Mouse (Mus musculus) lung, adult 2 months (tissue): ENCODE results near the gene Ptprk. TPM values are rescaled to one million over a fixed set of nuclear protein-coding genes. Genes with fewer than 3 reads are reported as not detected.
A peak's percentile ranks its signal among the peaks of the same experiment; 100 is the strongest.

Experiments used
- DNase-seq: peaks from one replicate; pipeline ENCODE4 v3.0.0; 2022
- H3K4me1 ChIP-seq: fragments of 200-500 bp; 2 replicates; pipeline ENCODE4 v1.6.1; 2011; ENCODE audit warnings: low read length; ENCODE audit not compliant: control insufficient read depth, insufficient read depth
- H3K4me3 ChIP-seq: fragments of 200-500 bp; replicated peaks from 2 replicates; pipeline ENCODE3; 2011; ENCODE audit warnings: low read depth, mild to moderate bottlenecking, control low read depth, low read length; ENCODE audit errors: extremely low read depth
- CTCF ChIP-seq: fragments of 200-500 bp; IDR thresholded peaks from 2 replicates; pipeline ENCODE4 v1.5.1; 2011; ENCODE audit warnings: mild to moderate bottlenecking, low read length, control low read depth; ENCODE audit not compliant: insufficient read depth
- POLR2A ChIP-seq: fragments of 200-500 bp; IDR thresholded peaks from 2 replicates; pipeline ENCODE4 v1.6.1; 2011; ENCODE audit warnings: low read depth, mild to moderate bottlenecking, control low read depth, low read length, borderline replicate concordance; ENCODE audit errors: extremely low read depth
- WGBS: fragments of 180-500 bp; shearing (Covaris S2); methylation state at CpG from one replicate; pipeline ENCODE4 v1.1.7; 2018; 5-methylcytosine and 5-hydroxymethylcytosine counted together
- polyA plus RNA-seq: library from polyadenylated mRNA; depleted of rRNA; stranded (reverse); fragments of >200 nt; gene quantifications from 2 replicates; pipeline ENCODE4 v1.2.3, GENCODE M21; 2012

Gene Ptprk
- polyA plus RNA-seq, 1 experiment: 42.4 TPM

DNA sequence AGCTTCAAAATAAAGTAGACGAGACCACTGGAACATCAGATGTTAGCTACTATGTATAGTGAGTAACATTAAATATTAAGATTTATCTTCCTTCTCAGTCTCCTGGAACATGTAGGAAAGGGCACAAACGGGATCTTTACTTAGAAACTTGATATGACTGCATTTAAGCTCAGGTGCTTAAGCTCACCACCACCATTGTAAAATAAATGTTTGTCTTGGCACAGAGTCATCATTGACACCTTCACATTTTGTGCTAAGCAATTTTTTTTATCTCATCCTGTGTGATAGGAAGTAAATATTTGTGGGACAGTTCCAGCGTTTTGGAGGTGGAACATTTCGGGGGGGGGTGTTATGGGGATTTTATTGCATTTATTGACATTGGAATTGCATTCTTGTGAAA is 375.2 kb downstream of the Ptprk start:
- Histone ChIP-seq H3K4me3 (no peak overlapping the region), H3K4me1 (peaks cover 8% of the 10 kb centered on the region)
- TF ChIP-seq POLR2A (no peak), CTCF (no peak)
- WGBS: 17% methylated on average over 4 of the region's 4 CpGs
- DNase-seq: no peak

DNA sequence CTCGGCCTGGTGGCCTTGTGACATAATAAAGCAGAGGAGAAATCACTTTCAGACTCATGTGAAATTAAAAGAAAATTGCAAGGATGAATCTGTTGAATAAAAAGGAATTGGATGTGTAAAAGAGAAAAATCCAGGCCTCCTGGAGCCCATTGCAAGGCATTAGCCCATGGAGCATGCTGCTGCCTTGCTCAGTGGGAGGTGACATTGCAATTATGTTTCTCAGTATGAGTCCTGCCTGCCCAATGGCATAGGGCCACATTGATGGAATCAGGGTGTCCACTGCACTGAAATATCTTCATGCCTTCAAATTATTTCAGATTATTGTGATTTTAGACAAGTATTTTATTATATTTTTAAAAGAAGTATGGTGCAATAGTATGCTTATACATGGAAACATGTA is 376.0 kb downstream of the Ptprk start:
- TF ChIP-seq CTCF (no peak), POLR2A (no peak)
- WGBS: 85% methylated on average over 1 of the region's 1 CpGs

DNA sequence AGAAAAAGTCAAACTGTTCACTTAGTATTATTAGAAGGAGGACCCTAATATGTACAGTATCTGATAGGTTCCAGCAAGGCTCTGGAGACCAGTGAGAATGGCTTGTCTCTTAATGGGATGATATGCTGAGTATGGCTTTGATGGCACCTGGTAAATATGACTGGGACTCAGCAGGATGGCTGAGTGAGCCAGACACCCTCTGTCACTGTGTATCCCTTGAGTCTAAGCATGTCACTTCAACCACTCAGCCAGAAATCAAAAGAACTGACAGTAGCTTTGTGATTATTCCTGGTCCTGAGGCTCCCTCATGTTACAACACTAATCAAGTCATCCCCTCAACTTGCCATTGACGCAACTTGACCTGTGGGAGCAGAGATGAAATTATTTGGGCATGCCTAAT is 383.4 kb downstream of the Ptprk start:
- H3K4me3 ChIP-seq: no peak overlapping the region
- no peak for TF ChIP-seq CTCF
- no peak for TF ChIP-seq POLR2A
- 87% methylated on average over 1 of the region's 1 CpGs for WGBS
- H3K4me1 ChIP-seq: no peaks in the 10 kb centered on the region
- DNase-seq: no peak

More for the DNA sequence above, 376.0 kb downstream of the Ptprk start:
- peaks cover 8% of the 10 kb centered on the region for H3K4me1 ChIP-seq
- no peak for DNase-seq
- no peak overlapping the region for H3K4me3 ChIP-seq

DNA sequence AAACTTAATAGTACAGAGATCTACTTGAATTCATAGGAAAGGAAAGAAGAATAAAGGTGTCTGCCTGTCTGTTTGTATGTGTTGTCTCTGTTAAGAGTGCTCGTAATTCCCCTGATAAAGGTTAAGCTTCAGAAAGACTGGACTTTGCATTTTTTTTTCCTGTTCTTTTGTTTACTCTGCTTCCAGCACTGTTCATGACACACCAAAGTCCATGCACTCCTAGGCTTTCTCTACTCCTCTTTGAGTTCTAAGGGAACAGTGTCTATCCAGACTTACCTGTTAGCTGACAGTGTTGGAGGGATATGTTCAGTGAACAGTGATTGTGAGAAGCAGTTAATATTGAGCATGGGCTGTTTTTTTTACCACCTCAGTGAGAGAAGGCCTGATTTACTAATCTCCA is 385.3 kb downstream of the Ptprk start:
- TF ChIP-seq POLR2A: no peak
- TF ChIP-seq CTCF: no peak
- H3K4me3 ChIP-seq: no peak overlapping the region
- 77% methylated on average over 1 of the region's 1 CpGs for WGBS
- DNase-seq: no peak
- no peaks in the 10 kb centered on the region; the same call in 1 of the 2 replicates for H3K4me1 ChIP-seq

DNA sequence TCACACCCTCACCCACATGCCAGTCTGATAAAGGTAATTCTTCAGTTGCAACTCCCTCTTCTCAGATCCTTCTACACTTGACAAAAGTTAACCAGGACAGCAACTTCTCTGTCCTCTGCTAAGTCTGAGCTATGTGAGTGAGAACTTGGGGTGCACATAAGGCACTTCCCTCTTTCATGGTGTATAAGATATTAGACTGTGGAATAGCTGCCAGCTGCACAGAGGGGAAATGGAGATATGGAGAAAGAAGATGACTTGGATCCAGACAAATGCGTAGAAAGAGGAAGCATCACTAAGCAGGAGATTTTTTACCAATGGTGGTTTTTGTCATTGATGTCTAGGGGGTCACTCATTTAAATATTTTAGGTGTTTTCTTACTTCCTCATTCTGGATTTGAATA is 389.1 kb downstream of the Ptprk start:
- TF ChIP-seq POLR2A (no peak), CTCF (no peak)
- WGBS: 78% methylated on average over 1 of the region's 1 CpGs
- H3K4me1 ChIP-seq: no peaks in the 10 kb centered on the region; the same call in 1 of the 2 replicates
- DNase-seq: no peak
- H3K4me3 ChIP-seq: no peak overlapping the region

DNA sequence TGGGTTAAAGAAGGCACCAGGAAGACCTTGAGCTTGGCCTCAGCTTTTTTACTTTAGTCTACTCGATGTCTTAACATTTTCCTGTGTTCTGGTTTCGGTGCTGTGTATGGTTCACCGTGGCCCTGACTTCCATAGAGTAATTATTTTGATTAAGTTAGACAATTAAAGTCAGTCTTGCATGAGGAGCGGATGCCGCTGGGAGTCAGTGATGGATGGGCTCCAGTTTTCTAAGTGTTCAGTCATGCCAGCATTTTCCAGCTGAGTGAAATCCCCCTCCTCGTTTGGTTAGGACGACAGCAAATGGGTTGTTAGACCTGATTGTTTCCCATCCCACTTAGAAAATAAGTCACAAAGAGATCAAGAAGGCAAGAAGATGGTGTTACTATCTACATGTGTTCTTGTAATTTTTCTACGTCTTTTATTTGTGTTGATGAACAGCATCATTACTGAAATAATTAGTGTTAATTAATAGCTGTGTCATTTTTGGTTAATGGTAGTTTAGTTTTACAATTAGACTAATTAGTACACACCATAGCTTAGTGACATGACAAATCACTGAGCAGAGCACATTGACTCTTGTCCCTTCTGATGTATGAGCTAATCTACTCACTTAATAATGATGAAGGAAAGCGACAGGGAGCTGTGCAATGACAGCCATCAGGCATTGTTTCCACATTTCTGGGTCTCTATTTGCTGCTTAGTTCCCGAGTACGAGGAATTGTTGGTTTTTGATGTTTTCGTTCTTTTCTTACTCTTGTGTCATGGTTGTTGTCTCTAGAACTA is 390.3 kb downstream of the Ptprk start:
- no peak overlapping the region for H3K4me3 ChIP-seq
- DNase-seq: no peak
- no peak for TF ChIP-seq CTCF
- TF ChIP-seq POLR2A: no peak
- H3K4me1 ChIP-seq: no peaks in the 10 kb centered on the region; the same call in 1 of the 2 replicates
- WGBS: 75% methylated on average over 12 of the region's 12 CpGs

DNA sequence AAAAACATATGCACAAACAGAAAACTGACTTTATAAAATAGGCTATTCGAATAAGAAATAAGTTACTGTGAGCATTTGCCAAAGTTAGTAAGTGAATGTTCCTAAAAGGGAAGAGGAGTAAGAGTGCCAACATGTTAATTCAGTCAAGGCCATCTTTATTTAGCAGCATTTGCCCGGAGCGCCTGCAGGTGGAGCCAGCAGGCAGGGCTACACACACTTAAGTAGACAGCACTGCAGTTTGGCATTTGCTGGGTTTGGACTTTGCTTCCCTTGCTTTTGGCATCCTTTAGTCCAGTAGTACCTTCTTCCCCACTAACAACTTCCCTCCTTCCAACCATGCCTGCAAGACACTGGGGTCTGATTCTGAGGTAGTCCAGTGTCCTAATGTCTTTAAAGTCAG is 411.0 kb downstream of the Ptprk start:
- peak; percentile 12 for DNase-seq
- WGBS: 49% methylated on average over 3 of the region's 3 CpGs

DNA sequence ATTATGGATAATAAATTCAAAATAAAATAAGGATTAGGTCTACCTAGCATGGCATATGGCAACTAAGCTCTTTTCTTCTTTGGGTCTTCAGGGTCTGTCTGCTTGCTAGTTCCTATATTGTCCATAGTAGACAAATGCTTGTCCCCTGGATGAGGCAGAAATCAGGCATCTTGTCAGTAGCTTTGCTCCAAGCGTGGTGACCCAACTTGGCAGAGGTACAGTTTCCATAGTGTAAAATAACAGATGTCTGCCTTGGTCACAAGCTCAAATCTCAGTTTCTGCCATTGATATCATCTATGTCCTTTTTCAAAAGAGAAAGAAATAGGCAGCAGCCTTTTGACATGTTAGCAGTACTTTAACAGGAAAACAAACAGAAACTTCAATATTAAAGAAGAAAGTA is 416.4 kb downstream of the Ptprk start:
- 75% methylated on average over 1 of the region's 1 CpGs for WGBS
- Histone ChIP-seq H3K4me3 (no peak overlapping the region), H3K4me1 (peaks cover 7% of the 10 kb centered on the region; the same call in 1 of the 2 replicates)
- TF ChIP-seq CTCF (no peak), POLR2A (no peak)
- no peak for DNase-seq

More for the DNA sequence above, 411.0 kb downstream of the Ptprk start:
- Histone ChIP-seq H3K4me1 (no peaks in the 10 kb centered on the region), H3K4me3 (no peak overlapping the region)
- TF ChIP-seq CTCF (peak; percentile 82), POLR2A (no peak)

DNA sequence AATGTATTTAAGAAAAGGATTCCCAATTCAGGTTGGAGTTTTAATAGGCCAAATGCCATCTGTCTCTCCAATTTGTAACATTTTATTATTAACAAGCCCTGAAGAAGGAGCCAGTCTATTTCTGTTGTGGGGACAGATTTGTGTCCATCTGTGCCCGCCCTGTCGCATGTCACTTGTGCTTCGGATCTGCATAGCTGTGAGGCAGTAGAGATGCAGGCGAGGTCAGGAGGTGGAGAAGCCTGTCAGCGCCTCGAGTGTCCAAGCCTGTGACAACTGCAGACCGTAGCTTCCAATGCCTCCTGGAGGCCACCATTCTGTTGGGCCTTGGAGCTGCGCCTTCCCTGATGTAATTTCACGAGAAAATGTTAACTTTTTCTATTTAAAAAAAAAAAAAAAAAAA is 417.6 kb downstream of the Ptprk start:
- Histone ChIP-seq H3K4me1 (peaks cover 7% of the 10 kb centered on the region; the same call in 1 of the 2 replicates), H3K4me3 (no peak overlapping the region)
- no peak for DNase-seq
- TF ChIP-seq POLR2A (no peak), CTCF (no peak)
- WGBS: 72% methylated on average over 9 of the region's 9 CpGs

DNA sequence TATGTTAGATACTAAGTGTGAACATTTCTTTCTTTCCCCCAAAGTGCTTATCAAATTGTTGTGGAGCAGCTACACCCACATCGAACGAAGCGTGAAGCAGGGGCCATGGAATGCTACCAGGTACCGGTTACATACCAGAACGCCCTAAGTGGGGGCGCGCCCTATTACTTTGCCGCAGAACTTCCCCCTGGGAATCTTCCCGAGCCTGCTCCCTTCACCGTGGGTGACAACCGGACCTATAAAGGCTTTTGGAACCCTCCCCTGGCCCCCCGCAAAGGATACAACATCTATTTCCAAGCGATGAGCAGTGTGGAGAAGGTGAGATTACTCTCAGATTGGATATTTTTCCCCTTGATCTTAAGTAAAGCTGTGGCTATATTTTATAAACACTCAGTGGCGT is 418.2 kb downstream of the Ptprk start:
- peaks cover 7% of the 10 kb centered on the region; the same call in 1 of the 2 replicates for H3K4me1 ChIP-seq
- WGBS: 47% methylated on average over 14 of the region's 14 CpGs
- peak; percentile 38 for DNase-seq
- TF ChIP-seq CTCF (no peak), POLR2A (no peak)
- no peak overlapping the region for H3K4me3 ChIP-seq
